Mouse (Mus musculus) heart, postnatal 0 days (tissue): ENCODE measurements at regions not wholly inside any gene's neighbourhood (a gene's known extent, or its start where the extent isn't known, plus 50 kb on each side); places are given as distances from the start of the nearest gene placed in this dataset.
A peak's percentile ranks its signal among the peaks of the same experiment; 100 is the strongest.

Source experiments
- ATAC-seq: fragments of 200-750 bp; cut with Nextera tagmentation; 2 replicates; pipeline ENCODE4 v1.8.0; 2017; ENCODE audit warnings: low read depth, moderate number of reproducible peaks, moderate library complexity; ENCODE audit not compliant: insufficient read depth
- DNase-seq: peaks from one replicate; pipeline ENCODE4 v3.0.0-alpha.2; 2016; ENCODE audit warnings: low spot score
- H3K27ac ChIP-seq: fragments of 300-500 bp; sonication (generic); 2 replicates; pipeline ENCODE4 v1.5.1; 2014; ENCODE audit warnings: low read depth, mild to moderate bottlenecking
- H3K27me3 ChIP-seq: fragments of 300-500 bp; sonication (generic); 2 replicates; pipeline ENCODE4 v1.6.1; 2014; ENCODE audit warnings: low read length, mixed read lengths; ENCODE audit not compliant: control insufficient read depth, insufficient read depth
- H3K36me3 ChIP-seq: fragments of 300-500 bp; sonication (generic); replicated peaks from 2 replicates; pipeline ENCODE4 v1.6.1; 2014; ENCODE audit warnings: low read length, mixed read lengths; ENCODE audit not compliant: control insufficient read depth, insufficient read depth
- H3K4me1 ChIP-seq: fragments of 300-500 bp; sonication (generic); 2 replicates; pipeline ENCODE4 v1.6.1; 2014; ENCODE audit warnings: antibody characterized with exemption; ENCODE audit not compliant: control insufficient read depth, insufficient read depth
- H3K4me2 ChIP-seq: fragments of 300-500 bp; sonication (generic); 2 replicates; pipeline ENCODE4 v1.6.1; 2014; ENCODE audit warnings: low read depth, mild to moderate bottlenecking, low read length, moderate library complexity
- H3K4me3 ChIP-seq: fragments of 300-500 bp; sonication (generic); 2 replicates; pipeline ENCODE4 v1.5.1; 2014; ENCODE audit warnings: low read depth, low read length
- H3K9ac ChIP-seq: fragments of 300-500 bp; sonication (generic); replicated peaks from 2 replicates; pipeline ENCODE4 v1.6.1; 2014; ENCODE audit warnings: low read depth, low read length, mixed read lengths
- H3K9me3 ChIP-seq: fragments of 300-500 bp; sonication (generic); replicated peaks from 2 replicates; pipeline ENCODE4 v1.6.1; 2016; ENCODE audit warnings: low read length; ENCODE audit not compliant: control insufficient read depth
- CTCF ChIP-seq: IDR thresholded peaks from 2 replicates; pipeline ENCODE4 v1.5.1; 2016; ENCODE audit warnings: antibody characterized with exemption, control low read depth, low read depth
- EP300 ChIP-seq: IDR thresholded peaks from 2 replicates; pipeline ENCODE4 v1.6.1; 2016; ENCODE audit warnings: antibody characterized with exemption, low read depth
- WGBS: fragments of 180-500 bp; shearing (Covaris S2); extraction: QIAGEN DNeasy Blood & Tissue Kit; methylation state at CpG from one replicate; pipeline ENCODE4 v1.1.7; 2014; 5-methylcytosine and 5-hydroxymethylcytosine counted together

DNA sequence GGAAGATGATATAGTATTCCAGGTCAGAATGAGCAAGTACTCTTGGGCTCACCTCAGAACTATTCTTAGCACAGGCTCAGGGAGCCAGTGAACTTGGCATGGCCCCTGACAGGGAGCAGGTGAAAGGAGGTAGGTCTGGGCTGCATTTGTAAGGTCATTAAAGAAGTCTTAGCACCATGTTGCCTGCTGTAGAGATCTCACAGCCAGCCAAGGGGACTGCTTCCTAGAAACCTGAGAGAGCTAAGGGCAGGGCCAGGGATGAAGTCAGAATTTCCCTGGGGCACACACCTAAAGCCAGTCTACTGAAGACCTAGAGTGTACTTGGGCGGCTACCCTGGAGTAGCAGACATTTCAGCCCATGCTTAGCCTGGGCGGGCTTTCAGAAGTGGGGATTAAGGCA is 126.9 kb upstream of the Lgalsl start:
- no peaks in the 10 kb centered on the region for H3K36me3 ChIP-seq
- no peak overlapping the region for H3K9ac ChIP-seq
- 0 out of 2 replicates have a peak, but pooled peaks cover 7% of the 10 kb centered on the region for H3K4me1 ChIP-seq
- peak overlapping the region; percentile 67 for H3K27ac ChIP-seq
- H3K4me2 ChIP-seq, result no peak overlapping the region; the same call in 1 of the 2 replicates
- TF ChIP-seq CTCF (no peak), EP300 (no peak)
- H3K27me3 ChIP-seq, result no peaks in the 10 kb centered on the region
- 41% methylated on average over 2 of the region's 2 CpGs for WGBS
- no peak for ATAC-seq
- H3K9me3 ChIP-seq, result no peaks in the 10 kb centered on the region
- no peak for DNase-seq
- H3K4me3 ChIP-seq, result no peak overlapping the region

DNA sequence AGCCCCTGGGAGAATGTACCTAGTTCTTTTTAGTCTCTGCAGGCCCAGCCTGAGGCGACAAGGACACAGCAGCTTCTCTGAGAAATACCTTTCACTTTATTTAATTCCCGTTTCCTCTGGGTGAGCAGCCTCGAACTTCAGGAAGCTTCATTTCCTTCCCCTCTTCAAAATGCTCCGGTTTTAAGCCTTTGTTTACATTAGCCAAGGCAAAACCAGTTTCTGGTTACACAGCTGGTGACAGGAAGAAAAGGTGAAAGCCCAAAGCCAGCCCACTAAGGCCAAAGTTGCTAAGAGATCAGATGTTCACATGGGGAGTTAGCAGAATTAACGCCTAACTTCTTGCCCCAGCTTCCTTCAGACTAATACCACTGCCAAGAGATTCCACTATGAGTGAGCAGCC is 127.4 kb upstream of the Lgalsl start:
- H3K4me2 ChIP-seq, result peak overlapping the region; percentile 10; the same call in 1 of the 2 replicates
- H3K27ac ChIP-seq, result peak overlapping the region; percentile 67
- no peak overlapping the region for H3K4me3 ChIP-seq
- no peaks in the 10 kb centered on the region for H3K9me3 ChIP-seq
- no peaks in the 10 kb centered on the region for H3K36me3 ChIP-seq
- WGBS, result 19% methylated on average over 5 of the region's 5 CpGs
- H3K27me3 ChIP-seq, result no peaks in the 10 kb centered on the region
- H3K4me1 ChIP-seq, result 0 out of 2 replicates have a peak, but pooled peaks cover 7% of the 10 kb centered on the region
- TF ChIP-seq EP300 (no peak), CTCF (no peak)
- no peak overlapping the region for H3K9ac ChIP-seq
- peak; percentile 36; the same call in 1 of the 2 replicates for ATAC-seq
- DNase-seq, result peak; percentile 13

DNA sequence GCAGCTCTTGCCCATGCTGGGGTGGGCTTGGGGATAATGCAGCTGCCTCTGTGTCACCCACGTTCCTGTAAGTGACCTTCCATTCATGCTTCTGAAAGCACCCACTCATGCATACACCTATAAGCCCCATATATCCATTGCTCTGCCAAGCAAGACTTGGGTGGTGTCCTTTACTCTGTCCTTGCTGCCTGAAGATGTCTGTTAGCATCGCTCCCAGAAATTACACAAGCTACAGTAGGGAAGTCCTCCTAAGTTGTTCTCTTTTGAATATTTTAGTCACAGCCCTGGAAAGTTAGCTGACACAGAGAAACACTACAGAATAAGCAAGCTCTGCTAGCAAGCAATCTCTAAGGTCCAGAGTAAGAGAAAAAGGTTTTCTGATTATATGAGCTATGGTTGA is 129.2 kb upstream of the Lgalsl start:
- H3K9ac ChIP-seq, result no peak overlapping the region
- H3K36me3 ChIP-seq, result no peaks in the 10 kb centered on the region
- ATAC-seq (no peak), DNase-seq (no peak)
- H3K9me3 ChIP-seq, result no peaks in the 10 kb centered on the region
- 82% methylated on average over 2 of the region's 2 CpGs for WGBS
- no peak overlapping the region for H3K27ac ChIP-seq
- TF ChIP-seq EP300, result no peak
- TF ChIP-seq CTCF, result no peak
- no peak overlapping the region for H3K4me3 ChIP-seq
- 0 out of 2 replicates have a peak, but pooled peaks cover 7% of the 10 kb centered on the region for H3K4me1 ChIP-seq
- H3K4me2 ChIP-seq, result no peak overlapping the region
- no peaks in the 10 kb centered on the region for H3K27me3 ChIP-seq

DNA sequence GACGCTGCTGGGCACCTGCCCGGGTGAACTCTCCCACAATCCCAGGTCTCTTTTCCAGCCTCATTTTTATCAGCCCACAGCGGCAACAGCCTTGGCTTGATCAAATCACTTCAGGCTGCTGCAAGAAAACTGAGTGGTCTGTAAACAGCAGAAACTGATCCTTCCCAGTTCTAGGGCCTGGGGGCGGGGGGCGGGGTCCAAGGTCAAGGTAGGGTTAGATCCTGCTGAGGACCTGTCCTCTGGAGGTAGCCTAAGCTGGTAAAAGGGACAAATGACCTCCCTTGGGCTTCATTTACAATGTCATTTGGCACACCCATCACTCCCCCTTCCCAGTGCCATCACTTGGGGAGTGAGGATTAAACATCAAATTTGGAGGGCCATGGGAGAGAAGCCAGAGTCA is 129.9 kb upstream of the Lgalsl start:
- Histone ChIP-seq H3K9me3 (no peaks in the 10 kb centered on the region), H3K4me1 (0 out of 2 replicates have a peak, but pooled peaks cover 7% of the 10 kb centered on the region), H3K4me3 (no peak overlapping the region), H3K27ac (no peak overlapping the region), H3K36me3 (no peaks in the 10 kb centered on the region), H3K27me3 (no peaks in the 10 kb centered on the region), H3K9ac (no peak overlapping the region; the same call in 1 of the 2 replicates), H3K4me2 (no peak overlapping the region)
- TF ChIP-seq EP300 (no peak), CTCF (no peak)
- DNase-seq (no peak), ATAC-seq (no peak)
- 67% methylated on average over 5 of the region's 5 CpGs for WGBS

DNA sequence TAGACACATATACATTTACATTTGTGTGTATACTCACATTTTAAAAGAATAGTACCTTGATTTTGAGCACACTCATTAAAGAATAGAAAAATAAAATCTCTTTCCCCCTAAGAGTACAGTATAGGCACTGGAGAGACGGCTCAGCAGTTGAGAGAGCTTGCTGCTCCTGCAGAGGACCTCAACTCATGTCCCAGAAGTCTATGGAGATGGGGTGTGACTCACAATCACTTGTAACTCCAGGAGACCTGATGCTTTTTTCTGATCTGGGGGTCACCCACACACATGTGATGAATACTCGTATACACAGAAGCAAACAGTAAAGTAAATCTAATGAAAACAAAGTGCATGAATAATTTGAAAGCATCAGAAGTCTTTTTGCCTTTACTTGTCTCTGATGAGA is 129.5 kb upstream of the Peli1 start:
- no peak for TF ChIP-seq EP300
- no peak for TF ChIP-seq CTCF
- Histone ChIP-seq H3K9ac (no peak overlapping the region), H3K27ac (no peak overlapping the region), H3K4me1 (0 out of 2 replicates have a peak, but pooled peaks cover 7% of the 10 kb centered on the region), H3K9me3 (no peaks in the 10 kb centered on the region), H3K27me3 (no peaks in the 10 kb centered on the region), H3K4me3 (no peak overlapping the region), H3K4me2 (no peak overlapping the region), H3K36me3 (no peaks in the 10 kb centered on the region)
- WGBS, result 75% methylated on average over 2 of the region's 2 CpGs
- ATAC-seq (no peak), DNase-seq (no peak)

DNA sequence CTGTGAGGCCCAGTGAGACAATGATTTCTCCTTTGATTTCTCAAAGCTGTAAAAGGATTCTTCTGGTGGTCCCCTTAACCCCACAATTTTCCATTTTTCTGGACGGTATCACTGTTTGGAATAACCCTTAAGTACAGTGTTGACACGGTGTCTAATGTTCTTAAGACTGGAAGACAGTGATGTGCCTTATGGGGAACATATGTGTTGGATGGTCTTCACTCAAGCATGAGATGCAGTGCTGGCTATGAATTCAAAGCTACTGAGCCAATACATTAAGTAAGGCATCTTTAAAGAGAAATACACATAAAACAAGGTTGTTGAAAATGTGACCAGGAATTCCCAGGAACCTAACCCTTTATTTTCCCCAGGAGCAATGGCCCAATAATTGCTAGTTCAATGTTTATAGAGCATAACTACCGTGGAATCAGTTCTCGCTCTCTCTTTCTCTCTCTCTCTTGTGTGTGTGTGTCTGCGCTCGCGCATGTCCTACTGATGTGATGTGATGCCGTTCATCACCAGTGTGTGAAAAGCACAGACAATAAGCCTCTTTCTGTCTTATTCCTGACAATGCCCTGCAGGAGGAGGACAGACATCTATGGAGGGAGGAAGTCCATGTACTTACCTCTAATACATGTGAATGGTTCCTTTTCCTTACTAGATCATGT is 125.4 kb upstream of the Peli1 start:
- ATAC-seq (no peak), DNase-seq (no peak)
- H3K4me1 ChIP-seq, result no peaks in the 10 kb centered on the region
- no peak overlapping the region for H3K4me3 ChIP-seq
- H3K36me3 ChIP-seq, result no peaks in the 10 kb centered on the region
- WGBS, result 87% methylated on average over 8 of the region's 8 CpGs
- H3K4me2 ChIP-seq, result no peak overlapping the region
- H3K27me3 ChIP-seq, result no peaks in the 10 kb centered on the region
- no peaks in the 10 kb centered on the region for H3K9me3 ChIP-seq
- no peak overlapping the region for H3K9ac ChIP-seq
- TF ChIP-seq CTCF, result no peak
- TF ChIP-seq EP300, result no peak
- H3K27ac ChIP-seq, result no peak overlapping the region
